Mouse (Mus musculus) activated CD4-positive, CD25-positive, alpha-beta regulatory T cell, adult 4 months (primary cell): ENCODE data around the gene Irf3. TPM values are rescaled to one million over a fixed set of nuclear protein-coding genes. Genes with fewer than 3 reads are reported as not detected.

Experiments
- ATAC-seq: one replicate; pipeline ENCODE4 v1.8.0; 2017
- polyA plus RNA-seq, 2 experiments: library from polyadenylated mRNA; unstranded; fragments of 100-300 nt; shearing (Covaris generic); gene quantifications; one replicate each; pipeline ENCODE4 v1.2.1; 2017

Irf3 gene
- polyA plus RNA-seq, 2 experiments from 2014 or later, result 88.9 to 129 TPM

DNA sequence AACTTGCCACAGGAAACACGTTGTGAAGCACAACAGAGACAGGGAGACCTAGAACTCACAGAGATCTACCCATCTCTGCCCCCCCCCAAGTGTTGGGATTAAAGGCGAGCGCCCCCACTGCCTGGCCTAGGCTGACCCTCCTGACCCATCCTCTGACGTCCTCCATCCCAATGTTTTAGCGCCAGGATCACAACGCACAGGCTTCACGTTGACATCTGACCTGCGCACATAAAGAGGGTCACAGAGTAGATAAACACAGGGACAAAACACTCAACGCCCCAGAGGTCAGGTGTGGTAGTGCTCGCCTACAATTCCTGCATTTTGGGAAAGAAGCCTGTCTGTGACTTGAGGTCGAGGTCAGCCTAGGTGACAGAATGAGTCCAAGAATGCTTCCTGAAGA, 39.3 kb downstream of the Irf3 start:
- no peak for ATAC-seq

DNA sequence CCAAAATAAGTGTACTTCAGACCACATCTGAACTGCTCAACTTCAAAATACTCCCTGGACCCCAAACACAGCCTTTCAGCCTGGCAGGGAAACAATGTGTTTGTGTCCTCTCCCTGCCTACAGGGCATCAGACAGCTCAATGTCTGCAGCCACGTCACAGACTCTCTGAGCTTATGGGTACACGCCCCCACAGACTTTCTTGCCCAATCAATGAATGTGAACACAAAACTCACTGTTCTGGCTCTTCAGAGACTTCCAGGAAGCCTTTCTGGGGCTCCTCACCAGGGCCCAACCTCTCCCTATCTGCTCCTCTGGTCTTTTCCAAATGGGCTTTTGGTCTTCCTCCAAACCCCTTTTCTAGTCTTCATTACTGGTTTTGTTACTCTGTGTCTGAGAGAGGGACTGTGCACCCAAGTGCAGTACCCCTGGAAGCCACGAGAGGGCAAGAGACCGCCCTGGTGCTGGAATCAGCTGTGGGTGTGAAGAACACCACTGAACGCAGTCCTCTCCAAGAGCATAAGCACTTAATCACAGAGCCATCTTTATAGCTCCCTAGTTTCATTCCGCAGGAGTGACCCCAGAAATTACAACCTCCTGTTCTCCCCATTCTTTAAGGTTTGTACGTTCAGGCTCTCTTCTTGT, 40.4 kb downstream of the Irf3 start:
- ATAC-seq, result peak; percentile 65

DNA sequence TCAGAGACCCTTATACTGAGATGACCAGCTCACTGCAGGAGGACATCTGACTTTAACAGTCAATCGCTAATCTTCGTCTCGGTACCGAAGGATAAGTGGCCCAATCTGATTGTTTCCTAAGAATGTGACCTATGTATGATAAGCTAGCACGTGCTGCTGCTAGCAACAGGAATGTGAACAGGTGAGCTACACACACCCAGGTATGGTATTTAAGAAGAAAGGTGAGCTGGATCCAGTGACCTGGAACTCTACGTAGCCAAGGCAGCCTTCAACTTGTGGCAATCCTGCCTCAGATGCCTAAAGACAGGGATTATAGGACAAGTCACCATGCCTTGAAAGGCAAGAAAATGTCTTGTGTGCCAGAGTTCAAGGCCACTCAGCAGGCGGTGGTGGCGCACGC, 41.0 kb downstream of the Irf3 start:
- ATAC-seq, result no peak

DNA sequence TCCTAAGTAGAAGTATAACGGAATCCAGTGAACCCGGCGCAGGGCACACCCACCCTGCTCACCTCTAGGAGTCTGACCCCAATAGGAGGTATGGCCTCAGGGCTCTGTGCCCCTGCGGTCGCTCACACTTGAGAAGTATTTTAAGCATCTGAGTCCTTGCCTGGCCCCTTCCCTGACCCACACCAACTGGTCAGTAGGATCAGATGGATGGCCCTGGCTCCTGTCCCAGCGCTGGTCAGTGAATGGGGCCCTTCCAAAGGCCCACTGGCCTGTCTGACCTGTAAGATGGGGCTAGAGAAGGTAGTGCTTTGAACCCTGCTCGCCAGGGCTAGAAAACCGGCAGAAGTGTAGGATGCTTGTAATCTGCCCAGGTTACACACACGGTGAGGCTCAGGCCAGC, 43.4 kb downstream of the Irf3 start:
- ATAC-seq, result no peak

DNA sequence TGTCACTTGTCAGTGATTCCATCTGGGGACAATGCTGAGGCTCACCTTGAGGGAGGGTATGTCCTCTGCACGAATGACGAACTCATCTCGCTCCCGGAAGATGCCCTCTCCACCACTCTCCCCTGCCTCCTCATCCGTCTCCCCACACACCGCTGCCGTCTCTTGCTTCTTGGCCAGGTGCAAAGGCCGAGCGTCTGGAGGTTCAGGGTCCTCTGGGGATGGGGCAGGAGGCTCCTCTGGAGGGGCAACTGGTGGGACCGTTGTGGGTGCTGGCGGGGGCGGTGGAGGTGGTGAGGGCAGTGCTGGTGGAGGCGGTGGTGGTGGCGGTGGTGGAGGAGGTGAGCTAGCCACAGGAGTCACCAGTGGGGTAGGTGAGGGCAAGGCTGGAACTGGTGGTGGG, 45.9 kb downstream of the Irf3 start:
- ATAC-seq, result no peak

DNA sequence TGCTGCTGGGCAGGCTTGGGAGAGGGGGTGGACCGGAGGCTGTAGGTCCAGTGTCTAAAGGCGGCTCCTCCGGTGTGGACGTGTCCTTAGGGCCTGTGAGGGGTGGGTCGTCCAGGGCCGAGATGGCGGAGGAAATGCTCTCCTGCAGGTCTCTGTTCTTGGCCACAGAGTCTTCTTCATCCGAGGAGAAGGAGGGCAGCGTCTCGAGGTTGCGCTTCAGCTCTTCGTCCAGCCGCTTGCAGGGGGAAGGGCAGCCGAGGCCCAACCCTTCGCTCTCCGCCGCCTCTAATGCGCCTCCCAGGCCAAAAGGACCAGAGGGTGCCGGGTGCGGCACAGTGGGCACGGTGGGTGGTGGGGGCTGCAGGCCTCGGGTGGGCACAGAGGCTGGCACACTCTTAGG, 48.3 kb downstream of the Irf3 start:
- ATAC-seq, result no peak

DNA sequence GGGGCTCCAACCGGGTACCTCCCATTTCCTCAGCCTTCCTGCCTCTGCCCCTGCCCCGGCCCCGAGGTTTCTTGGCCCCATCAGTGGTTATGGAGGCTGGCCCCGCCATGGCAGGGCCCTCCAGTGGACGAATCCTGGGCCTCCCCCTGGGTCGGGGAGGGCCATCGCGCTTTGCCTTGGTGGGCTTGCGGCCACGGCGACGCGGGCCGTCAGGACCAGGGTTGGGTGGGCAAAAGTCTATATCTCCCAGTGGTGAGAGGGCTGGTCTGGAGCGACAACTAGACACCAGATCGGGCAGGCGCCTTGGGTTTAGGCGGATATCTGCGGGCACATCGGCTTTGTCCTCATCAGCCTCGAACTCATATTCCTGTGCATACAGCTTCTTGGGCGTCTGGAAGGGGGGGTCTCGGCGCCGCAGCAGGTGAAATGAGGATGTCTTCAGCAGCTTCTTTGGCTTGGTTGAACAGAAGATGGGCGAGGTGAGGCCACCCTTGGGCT, 49.5 kb downstream of the Irf3 start:
- ATAC-seq, result no peak

DNA sequence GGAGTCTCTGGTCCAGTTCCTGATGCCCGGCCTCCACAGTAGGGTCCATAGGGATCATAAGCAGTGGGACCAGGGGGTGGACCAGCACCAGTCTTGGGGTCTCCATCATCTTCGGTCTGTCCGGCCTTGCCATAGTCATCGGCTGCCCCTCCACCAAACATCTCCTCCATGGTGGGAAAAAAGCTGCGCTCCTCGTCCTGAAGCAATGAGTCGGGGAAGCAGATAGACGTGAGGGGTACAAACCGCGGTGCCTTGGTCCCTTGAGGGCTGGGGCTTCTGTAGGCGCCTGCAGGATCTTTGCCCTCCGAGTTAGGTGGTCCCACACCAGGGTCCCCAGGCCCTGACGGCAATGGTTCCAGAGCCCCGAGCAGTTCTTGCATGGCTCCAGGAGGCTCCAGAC, 50.0 kb downstream of the Irf3 start:
- no peak for ATAC-seq

DNA sequence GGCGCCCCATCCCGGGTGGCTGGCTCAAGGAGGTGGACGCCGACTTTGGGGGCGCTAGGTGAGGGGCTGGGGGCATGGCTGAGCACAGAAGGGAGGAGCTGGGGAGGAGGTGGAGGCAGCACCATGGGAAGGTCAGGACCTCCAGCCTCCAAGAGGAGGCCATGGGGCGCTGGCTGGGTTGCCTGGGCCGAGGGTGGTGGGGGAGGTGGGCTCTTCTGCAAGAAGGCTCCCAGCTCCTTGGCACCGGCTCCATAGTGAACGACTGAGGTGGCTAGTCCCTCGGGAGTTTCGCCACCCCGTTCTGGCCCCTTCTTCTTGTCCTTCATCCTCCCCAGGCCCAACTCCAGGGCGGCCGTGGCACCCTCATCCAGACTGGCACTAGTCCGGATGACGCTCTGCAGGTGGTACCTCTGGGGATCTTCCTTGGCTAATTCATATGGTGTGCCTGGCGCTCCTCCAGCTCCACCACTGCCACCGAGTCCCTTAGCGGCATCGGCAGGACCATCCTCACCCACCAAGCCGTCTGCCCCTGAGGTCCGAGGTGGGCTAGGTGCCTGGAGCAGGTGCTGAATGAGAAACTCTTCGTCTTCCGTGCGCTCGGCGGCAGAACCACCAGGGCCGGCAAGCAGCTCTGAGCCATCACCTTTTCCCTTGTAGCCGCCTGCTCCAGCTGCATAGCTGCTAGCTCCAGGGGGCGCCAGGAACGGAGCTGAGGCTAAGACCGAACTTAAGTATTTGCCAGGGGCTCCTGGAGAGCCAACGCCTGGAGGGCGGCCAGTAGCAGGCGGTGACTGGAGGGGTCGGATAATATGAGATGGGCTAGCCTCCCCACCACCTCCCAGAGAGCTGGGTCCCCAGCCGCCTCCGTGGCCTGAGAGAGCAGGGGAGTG, 50.8 kb downstream of the Irf3 start:
- ATAC-seq, result no peak

DNA sequence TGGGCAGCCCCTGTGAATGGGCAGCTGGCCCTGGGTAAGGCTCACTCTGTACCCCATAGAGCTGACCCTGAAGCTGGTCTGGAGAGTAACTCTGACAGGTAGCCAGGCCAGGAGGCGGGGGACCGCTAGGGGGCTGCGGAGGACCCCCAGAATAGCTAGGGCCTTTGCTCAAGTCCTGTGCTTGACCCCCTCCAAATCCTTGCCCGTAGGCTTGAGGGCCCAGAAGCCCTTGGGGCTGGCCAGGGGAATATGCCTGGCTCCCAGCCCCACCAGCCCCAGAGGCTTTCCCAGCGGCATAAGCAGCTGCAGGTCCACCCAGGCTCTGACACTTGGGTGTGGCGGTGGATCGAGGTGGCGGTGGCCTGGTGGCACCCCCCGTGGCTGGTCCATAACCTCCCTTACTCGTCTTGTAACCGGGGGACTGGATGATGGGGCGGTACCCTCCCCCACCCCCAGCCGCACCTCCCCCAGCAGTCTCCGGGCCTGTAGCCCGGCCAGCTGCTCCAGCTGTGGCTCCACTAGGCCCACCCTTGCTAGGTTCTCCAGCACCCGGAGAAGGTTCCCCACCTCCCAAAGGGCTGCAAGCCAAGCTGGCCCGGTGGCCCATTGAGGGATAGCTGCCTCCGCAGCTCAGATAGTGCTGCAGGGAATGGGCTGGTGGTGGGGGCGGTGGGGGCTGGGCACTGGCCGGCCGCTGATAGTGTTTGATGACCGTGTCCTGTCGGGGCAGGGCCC, 51.6 kb downstream of the Irf3 start:
- ATAC-seq, result no peak

DNA sequence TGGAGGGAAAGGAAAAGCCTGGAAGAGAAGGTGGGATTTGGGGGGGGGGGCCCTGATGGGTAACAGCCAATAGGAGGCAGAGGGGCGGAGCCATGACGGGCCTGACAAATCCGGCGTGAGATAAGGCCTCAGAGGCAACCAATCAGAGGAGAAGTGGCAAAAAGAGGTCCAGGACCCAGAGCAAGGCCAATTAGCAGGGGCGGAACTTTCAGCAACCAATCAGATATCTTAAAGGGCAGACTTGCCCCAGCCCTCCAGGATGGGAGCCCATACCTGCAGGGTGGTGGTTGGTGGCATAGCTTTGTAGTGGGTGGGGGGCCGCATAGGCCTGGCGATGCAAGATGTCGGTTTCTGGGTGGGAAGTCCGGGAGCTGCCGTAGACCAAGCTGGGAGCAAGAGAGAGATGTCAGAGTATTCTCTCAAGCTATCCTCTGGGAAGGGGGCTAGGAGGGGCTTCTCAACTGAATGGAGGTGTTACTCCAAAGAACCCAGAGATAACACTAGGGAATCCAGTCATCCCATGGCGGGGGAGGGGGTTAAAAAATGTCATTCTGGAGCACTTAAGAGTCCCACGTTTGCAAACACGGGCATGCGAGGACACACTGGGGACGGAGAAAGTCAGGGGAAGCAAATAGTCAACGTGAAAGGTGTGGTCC, 53.6 kb downstream of the Irf3 start:
- ATAC-seq, result no peak

DNA sequence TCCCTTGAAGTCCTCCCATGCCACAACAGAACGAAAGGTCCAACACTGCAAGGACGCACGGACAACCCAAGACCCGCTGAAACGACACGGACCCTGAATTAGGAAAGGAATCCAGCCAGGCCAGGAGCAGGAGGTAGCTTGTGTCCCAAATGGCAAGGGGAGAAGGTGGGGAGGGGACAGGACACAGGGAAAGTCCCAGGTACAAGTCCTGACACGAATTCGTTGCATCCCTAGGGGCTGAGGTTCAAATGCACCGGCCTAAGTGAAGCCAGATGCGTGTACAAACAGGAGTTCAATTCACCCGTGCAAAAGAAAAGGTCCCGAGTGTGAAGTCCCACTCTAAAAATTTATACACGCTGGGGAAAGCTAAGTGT, 54.1 kb downstream of the Irf3 start:
- no peak for ATAC-seq

Other genes with a start within 250 kb of the Irf3 start
- 10 to 100 TPM; 60.2 to 68.7 TPM for gene Vrk3, start 249.2 kb upstream of the Irf3 start, polyA plus RNA-seq
- gene Zfp473, start 246.6 kb upstream of the Irf3 start, polyA plus RNA-seq, result under 1 TPM; 0.33 to 0.60 TPM
- gene Nup62, start 181.6 kb upstream of the Irf3 start, polyA plus RNA-seq, result 10 to 100 TPM; 32.1 to 47.7 TPM
- 1 to 10 TPM; 2.0 to 4.1 TPM for gene Il4i1, start 181.3 kb upstream of the Irf3 start, polyA plus RNA-seq
- 1 to 10 TPM in 1 of 2 experiments, not detected in 1; 1.1 TPM for gene Atf5, start 181.0 kb upstream of the Irf3 start, polyA plus RNA-seq
- 1 to 10 TPM; 3.0 to 4.7 TPM for gene Akt1s1, start 148.7 kb upstream of the Irf3 start, polyA plus RNA-seq
- gene Tbc1d17, start 148.6 kb upstream of the Irf3 start, polyA plus RNA-seq, result 10 to 100 TPM; 41.0 to 63.7 TPM
- gene Pnkp, start 140.5 kb upstream of the Irf3 start, polyA plus RNA-seq, result 10 to 100 TPM; 41.4 to 48.8 TPM
- gene Ptov1, start 127.9 kb upstream of the Irf3 start, polyA plus RNA-seq, result 1 to 10 TPM; 1.3 to 2.3 TPM
- 10 to 100 TPM; 12.2 to 20.1 TPM for gene Med25, start 104.9 kb upstream of the Irf3 start, polyA plus RNA-seq
- gene Fuz, start 101.6 kb upstream of the Irf3 start, polyA plus RNA-seq, result 10 to 100 TPM in 1 of 2 experiments, 1 to 10 TPM in 1; 7.3 to 19.3 TPM
- 1 to 10 TPM; 6.8 to 8.0 TPM for gene Ap2a1, start 68.2 kb upstream of the Irf3 start, polyA plus RNA-seq
- gene Tsks, start 54.4 kb upstream of the Irf3 start, polyA plus RNA-seq, result not detected
- gene Cpt1c, start 22.8 kb upstream of the Irf3 start, polyA plus RNA-seq, result under 1 TPM; 0.80 to 0.98 TPM
- 100 to 1,000 TPM in 1 of 2 experiments, 10 to 100 TPM in 1; 38.0 to 103 TPM for gene Prmt1, start 11.1 kb upstream of the Irf3 start, polyA plus RNA-seq
- 10 to 100 TPM; 18.4 to 31.8 TPM for gene Bcl2l12, start 1.1 kb downstream of the Irf3 start, polyA plus RNA-seq
- 1 to 10 TPM; 8.6 to 8.7 TPM for gene Scaf1, start 18.7 kb downstream of the Irf3 start, polyA plus RNA-seq
- 1 to 10 TPM; 4.5 to 6.1 TPM for gene Rras, start 20.3 kb downstream of the Irf3 start, polyA plus RNA-seq
- gene Prr12, start 55.2 kb downstream of the Irf3 start, polyA plus RNA-seq, result 10 to 100 TPM in 1 of 2 experiments, 1 to 10 TPM in 1; 9.5 to 11.4 TPM
- gene Nosip, start 64.8 kb downstream of the Irf3 start, polyA plus RNA-seq, result 100 to 1,000 TPM; 143 to 161 TPM
- 1 to 10 TPM in 1 of 2 experiments, under 1 TPM in 1; 0.41 to 1.2 TPM for gene Prrg2, start 65.0 kb downstream of the Irf3 start, polyA plus RNA-seq
- 1 to 10 TPM; 4.7 to 5.4 TPM for gene Rcn3, start 94.6 kb downstream of the Irf3 start, polyA plus RNA-seq
- gene Fcgrt, start 106.2 kb downstream of the Irf3 start, polyA plus RNA-seq, result 1 to 10 TPM in 1 of 2 experiments, under 1 TPM in 1; 0.78 to 1.1 TPM
- 1,000 to 10,000 TPM; 4,562 to 5,652 TPM for gene Rps11, start 126.8 kb downstream of the Irf3 start, polyA plus RNA-seq
- gene Rpl13a, start 131.1 kb downstream of the Irf3 start, polyA plus RNA-seq, result 1,000 to 10,000 TPM; 7,090 to 8,122 TPM
- not detected for gene Gm45713, start 138.6 kb downstream of the Irf3 start, polyA plus RNA-seq
- 100 to 1,000 TPM; 118 to 125 TPM for gene Flt3l, start 138.8 kb downstream of the Irf3 start, polyA plus RNA-seq
- 10 to 100 TPM; 44.4 to 53.0 TPM for gene Pih1d1, start 156.7 kb downstream of the Irf3 start, polyA plus RNA-seq
- 10 to 100 TPM; 21.4 to 27.4 TPM for gene Aldh16a1, start 156.9 kb downstream of the Irf3 start, polyA plus RNA-seq
- not detected for gene Slc17a7, start 166.3 kb downstream of the Irf3 start, polyA plus RNA-seq
- gene Gfy, start 181.9 kb downstream of the Irf3 start, polyA plus RNA-seq, result not detected
- gene Pth2, start 183.3 kb downstream of the Irf3 start, polyA plus RNA-seq, result not detected
- gene Ccdc155, start 207.2 kb downstream of the Irf3 start, polyA plus RNA-seq, result under 1 TPM; 0.24 to 0.34 TPM
- 10 to 100 TPM; 20.6 to 24.7 TPM for gene Dkkl1, start 214.5 kb downstream of the Irf3 start, polyA plus RNA-seq
- 1 to 10 TPM; 1.5 to 2.8 TPM for gene Tead2, start 218.1 kb downstream of the Irf3 start, polyA plus RNA-seq
- 100 to 1,000 TPM; 420 to 495 TPM for gene Cd37, start 241.5 kb downstream of the Irf3 start, polyA plus RNA-seq
- gene Slc6a16, start 243.4 kb downstream of the Irf3 start, polyA plus RNA-seq, result not detected